Mouse (Mus musculus) liver, postnatal 0 days (tissue): Measurements from ENCODE around the gene C87499.

Experiments
- CTCF ChIP-seq: sonication (generic); IDR thresholded peaks from 2 replicates; pipeline ENCODE4 v1.5.1; 2016; ENCODE audit warnings: antibody characterized with exemption, low read depth
- EP300 ChIP-seq: IDR thresholded peaks from 2 replicates; pipeline ENCODE4 v1.6.1; 2016; ENCODE audit warnings: antibody characterized with exemption, low read depth, mild to moderate bottlenecking

DNA sequence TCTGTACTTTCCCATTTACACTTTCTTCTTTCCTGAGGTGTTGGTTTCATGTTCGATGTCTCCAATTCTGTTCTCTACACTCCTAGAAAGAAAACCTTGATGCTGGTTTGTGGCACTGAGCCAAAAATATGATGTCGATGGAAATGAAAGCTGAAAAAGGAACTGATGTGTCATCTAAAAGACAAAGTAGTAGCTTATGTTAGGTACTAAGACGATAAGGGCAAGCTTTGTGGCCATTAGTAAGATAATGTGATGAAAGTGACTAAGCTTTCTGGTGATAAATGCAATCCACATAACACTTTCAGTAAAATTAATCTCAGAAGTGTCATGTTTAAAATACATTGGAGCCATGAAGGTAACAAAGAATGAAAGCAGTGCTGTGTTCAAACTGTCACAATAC, 47.1 kb upstream of the C87499 start:
- TF ChIP-seq CTCF (no peak), EP300 (no peak)
